Mouse (Mus musculus) Muller cell, postnatal 12 days (primary cell): ENCODE measurements around the gene Olfr59.

Experiments used
- DNase-seq: peaks from one replicate; pipeline ENCODE4 v3.0.0-alpha.2; 2015; ENCODE audit errors: inconsistent ontology term

Gene Olfr59

DNA sequence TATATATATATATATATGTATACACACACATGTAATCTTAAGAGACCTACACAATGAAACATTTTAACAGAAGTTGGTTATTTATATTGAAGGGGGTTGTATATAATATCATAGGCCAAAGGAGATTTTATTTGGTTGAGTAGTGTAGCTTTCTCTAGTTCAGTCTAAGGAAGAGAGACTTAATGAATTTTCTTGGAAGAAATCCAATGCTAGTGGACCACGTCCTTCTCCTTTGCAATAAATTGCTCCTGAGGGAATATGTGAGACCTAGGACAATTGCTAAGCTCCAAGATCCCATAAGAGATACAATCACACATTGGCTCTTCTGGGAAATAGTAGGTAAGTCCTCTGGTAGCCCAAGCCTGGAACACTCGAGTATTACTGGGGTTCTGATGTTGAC lies at the start of gene Olfr59:
Gene Olfr59 (plus strand): TSS at position 301 of the 400 bp plus-strand sequence.
- no peak for DNase-seq

DNA sequence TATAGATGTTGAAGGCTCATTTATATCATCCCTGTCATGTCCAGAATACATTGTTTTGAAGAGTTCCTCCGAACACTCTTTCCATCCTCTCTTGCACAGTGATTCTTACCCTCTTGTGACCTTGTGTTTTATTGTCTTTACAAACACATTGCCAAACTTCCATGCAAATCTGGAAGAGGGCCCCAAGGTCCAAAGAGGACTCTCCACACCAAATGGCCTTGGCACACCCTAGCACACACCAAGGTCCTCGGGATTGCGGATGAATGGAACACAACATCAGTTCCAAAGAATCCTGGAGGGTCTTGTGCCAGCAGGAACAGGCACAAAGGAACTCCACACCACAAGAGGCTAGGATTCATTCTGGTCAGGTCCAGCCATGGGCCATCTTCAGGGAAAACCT lies 42.3 kb upstream of the Olfr59 start:
- no peak for DNase-seq

DNA sequence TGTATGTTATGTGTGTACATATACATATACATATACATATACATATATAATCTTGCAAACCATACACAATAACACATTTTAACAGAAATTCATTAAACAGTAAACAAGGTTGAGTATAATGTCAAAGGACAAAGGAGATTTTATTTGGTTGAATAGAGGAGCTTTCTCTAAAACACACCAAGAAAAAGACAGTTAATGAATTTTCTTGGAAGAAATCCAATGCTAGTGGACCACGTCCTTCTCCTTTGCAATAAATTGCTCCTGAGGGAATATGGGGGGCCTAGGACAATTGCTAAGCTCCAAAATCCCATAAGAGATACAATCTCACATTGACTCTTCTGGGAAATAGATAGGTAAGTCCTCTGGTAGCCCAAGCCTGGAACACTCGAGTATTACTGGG lies 24.0 kb upstream of the Olfr59 start, which contains the start of gene Olfr406:
Gene Olfr406 (plus strand): TSS at position 301 of the 400 bp plus-strand sequence.
- DNase-seq, result no peak

DNA sequence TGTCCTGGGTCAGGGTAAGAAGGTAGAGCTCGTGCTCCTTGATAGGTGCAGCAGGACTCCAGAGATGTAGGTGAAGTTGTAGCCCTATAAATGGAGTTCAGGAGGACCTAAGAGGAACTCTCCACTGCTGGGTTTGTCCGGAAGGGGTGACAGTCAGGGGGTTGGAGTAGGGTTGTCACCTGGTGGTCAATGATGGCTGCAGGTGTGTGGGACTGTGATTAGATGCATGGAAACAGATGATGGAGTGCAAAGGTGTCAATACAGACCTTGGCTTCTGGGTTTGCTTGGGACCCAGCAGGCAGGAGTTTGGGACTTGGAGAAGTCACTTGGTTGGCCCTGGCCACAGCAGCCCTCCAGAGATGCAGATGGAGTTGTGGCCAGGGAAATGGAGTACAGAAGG lies 3.7 kb downstream of the Olfr59 start:
- DNase-seq, result no peak

DNA sequence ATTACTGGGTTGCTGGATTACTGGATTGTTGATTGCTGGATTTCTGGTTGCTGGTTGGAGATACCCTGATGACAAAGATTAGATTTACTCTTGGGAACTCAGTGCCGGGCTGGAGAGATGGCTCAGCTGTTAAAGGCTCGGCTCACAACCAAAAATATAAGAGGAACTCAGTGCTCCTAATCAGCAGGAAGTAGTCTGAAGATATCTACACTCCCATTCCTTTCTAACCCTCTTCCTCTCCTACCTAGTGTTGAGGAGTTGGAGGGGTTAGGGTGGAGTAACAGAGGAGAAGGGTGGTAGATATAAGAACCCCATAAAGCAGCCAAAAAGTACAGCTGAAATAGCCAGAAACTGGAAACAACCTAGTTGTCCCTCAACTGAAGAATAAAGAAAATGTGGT lies 42.5 kb downstream of the Olfr59 start:
- DNase-seq, result no peak

DNA sequence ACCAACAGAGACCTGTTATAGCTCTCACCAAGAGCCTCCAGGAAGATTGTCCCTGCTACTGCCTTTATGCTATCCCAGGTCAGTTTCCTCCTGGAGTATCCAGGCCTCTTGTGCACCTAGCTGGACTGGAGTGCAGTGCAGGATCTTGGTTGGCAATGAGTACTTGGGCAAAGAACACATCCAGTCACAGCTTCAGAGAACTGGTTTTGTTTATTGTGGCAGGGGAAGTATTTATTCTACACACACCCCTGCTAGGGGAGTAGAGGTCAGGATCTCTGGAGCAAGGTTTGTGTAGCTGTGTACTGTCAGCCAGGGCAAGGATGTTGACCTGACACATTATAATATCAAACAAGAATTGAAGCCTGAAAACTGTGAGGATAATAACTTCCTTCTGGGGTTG lies 45.2 kb downstream of the Olfr59 start:
- DNase-seq, result no peak

DNA sequence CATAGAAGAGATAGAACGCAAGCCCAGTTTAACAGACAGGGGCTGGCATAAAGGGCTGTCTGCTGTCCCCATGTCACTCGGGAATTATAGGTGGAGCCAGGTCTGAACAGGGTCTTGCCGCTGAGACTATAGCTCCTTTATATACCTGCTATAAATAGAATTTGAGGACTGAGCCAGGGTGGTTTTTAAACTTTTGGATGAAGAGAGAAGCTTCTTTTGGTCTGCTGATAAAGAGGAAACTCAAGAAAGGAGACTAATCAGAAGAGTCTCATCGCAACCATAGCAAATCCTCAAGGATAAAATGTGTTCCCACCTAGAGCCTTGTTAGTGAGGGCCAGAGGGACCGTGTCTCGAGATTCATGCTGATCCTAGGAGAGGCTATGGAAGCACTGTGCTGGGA lies 54.4 kb downstream of the Olfr59 start, which contains the start of gene Olfr410:
Gene Olfr410 (minus strand): TSS at position 101 of the 400 bp plus-strand sequence.
- no peak for DNase-seq
